Mouse (Mus musculus) myocyte (in vitro differentiated cells): ENCODE results near the gene Lamc2.

ENCODE experiments used
- MYOD1 ChIP-seq, 3 experiments: IDR thresholded peaks; one replicate each; pipeline ENCODE4 v1.6.1; 2011; ENCODE audit warnings: control low read depth in 2 of 3, low read depth in 2 of 3, mild to moderate bottlenecking in 2 of 3, moderate library complexity in 1 of 3; ENCODE audit not compliant: insufficient read length in 2 of 3, control insufficient read depth in 1 of 3
- POLR2A ChIP-seq: IDR thresholded peaks from one replicate; pipeline ENCODE4 v1.6.1; 2011; ENCODE audit warnings: low read depth, mild to moderate bottlenecking, control low read depth, moderate library complexity; ENCODE audit not compliant: insufficient read length

- TF ChIP-seq POLR2A (no peak), MYOD1 (IDR thresholded peaks at IDR 0.05; ENCODE audit: control insufficient read depth in 1 of 3, insufficient read length in 2 of 3, low read depth in 2 of 3) (no peak)
Observed at GRCm38 (mm10) chr1:153224331-153224730, 38.1 kb upstream of the Lamc2 start.
